Mouse (Mus musculus) heart, postnatal 14 days (tissue): Measurements from ENCODE around the gene Vps13d. TPM values are rescaled to one million over a fixed set of nuclear protein-coding genes. Genes with fewer than 3 reads are reported as not detected.
A peak's percentile ranks its signal among the peaks of the same experiment; 100 is the strongest.

ENCODE experiments used
- DNase-seq, 2 experiments: peaks; one replicate each; pipeline ENCODE4 v3.0.0; 2021 to 2022
- intact Hi-C: fragments of 180-260 bp; cut with DNase I; formaldehyde crosslinking; loops from one replicate; pipeline ENCODE4 v1.15.1; 2025
- total RNA-seq, 2 experiments: library from RNA; stranded (reverse); gene quantifications; 2 replicates each; pipeline ENCODE4 v1.2.3; 2021

The Vps13d gene
- total RNA-seq, 2 experiments from 2014 or later = 72.5 to 74.9 TPM

GRCm38 (mm10) chr4:145019121-145019714 is 175.6 kb downstream of the Vps13d start:
- intact Hi-C loops = loop anchor here (5.0 kb wide), 1 partner anchor 112 kb away; no protein-coding TSS in a partner anchor
- DNase-seq = no peak

- DNase-seq = peak; percentile 68 to 75
- intact Hi-C loops = loop anchor here (5.0 kb wide), 1 partner anchor 110 kb away; no protein-coding TSS in a partner anchor
These were observed 177.1 kb downstream of the Vps13d start for GRCm38 (mm10) chr4:145017745-145018144.

- DNase-seq = no peak
These were observed 178.1 kb downstream of the Vps13d start for GRCm38 (mm10) chr4:145016669-145017068.

GRCm38 (mm10) chr4:145014632-145014960 is 180.2 kb downstream of the Vps13d start:
- intact Hi-C loops = no loop called here
- DNase-seq = no peak

More at GRCm38 (mm10) chr4:145016669-145017068, 178.1 kb downstream of the Vps13d start:
- intact Hi-C loops = loop anchor here (5.0 kb wide), 1 partner anchor 109 kb away; no protein-coding TSS in a partner anchor

- no peak for DNase-seq
- intact Hi-C loops = no loop called here
These were observed 180.8 kb downstream of the Vps13d start for GRCm38 (mm10) chr4:145013760-145014631.

- DNase-seq = peak in 1 of 2 experiments; percentile 46
- intact Hi-C loops = no loop called here
These were observed 181.6 kb downstream of the Vps13d start for GRCm38 (mm10) chr4:145013187-145013586.

GRCm38 (mm10) chr4:145011156-145011555 is 183.6 kb downstream of the Vps13d start:
- intact Hi-C loops = no loop called here
- no peak for DNase-seq

GRCm38 (mm10) chr4:145009934-145010333 is 184.9 kb downstream of the Vps13d start:
- no peak for DNase-seq
- intact Hi-C loops = no loop called here

- no peak for DNase-seq
- intact Hi-C loops = no loop called here
These were observed 185.4 kb downstream of the Vps13d start for GRCm38 (mm10) chr4:145009437-145009836.

- no peak for DNase-seq
- intact Hi-C loops = no loop called here
These were observed 188.8 kb downstream of the Vps13d start for GRCm38 (mm10) chr4:145005943-145006545.

GRCm38 (mm10) chr4:145004176-145004575 is 190.6 kb downstream of the Vps13d start:
- peak; percentile 37 to 58 for DNase-seq
- intact Hi-C loops = no loop called here

GRCm38 (mm10) chr4:145002733-145003132 is 192.1 kb downstream of the Vps13d start:
- intact Hi-C loops = no loop called here
- no peak for DNase-seq

- intact Hi-C loops = no loop called here
- DNase-seq = peak; percentile 70 to 74
These were observed 194.9 kb downstream of the Vps13d start for GRCm38 (mm10) chr4:144999903-145000382.

GRCm38 (mm10) chr4:144999572-144999880 is 195.3 kb downstream of the Vps13d start:
- DNase-seq = no peak
- intact Hi-C loops = no loop called here

GRCm38 (mm10) chr4:144998808-144999571 is 195.8 kb downstream of the Vps13d start:
- intact Hi-C loops = no loop called here
- no peak for DNase-seq

- intact Hi-C loops = no loop called here
These were observed 196.7 kb downstream of the Vps13d start for GRCm38 (mm10) chr4:144997887-144998658.

GRCm38 (mm10) chr4:144996996-144997820 is 197.6 kb downstream of the Vps13d start:
- DNase-seq = no peak
- intact Hi-C loops = no loop called here

More at GRCm38 (mm10) chr4:144997887-144998658, 196.7 kb downstream of the Vps13d start:
- no peak for DNase-seq

- intact Hi-C loops = no loop called here
- no peak for DNase-seq
These were observed 199.0 kb downstream of the Vps13d start for GRCm38 (mm10) chr4:144995826-144996225.
